Mouse (Mus musculus) lung, postnatal 0 days (tissue): ENCODE results near the gene Leo1. TPM values are rescaled to one million over a fixed set of nuclear protein-coding genes. Genes with fewer than 3 reads are reported as not detected.
"Not testable (repeated sequence)": the region's sequence is repeated elsewhere in the genome, so short reads cannot be mapped to it uniquely, and the experiment has no call there.

Source experiments
- ATAC-seq: fragments of 200-750 bp; cut with Nextera tagmentation; 2 replicates; pipeline ENCODE4 v1.8.0; 2017; ENCODE audit warnings: moderate library complexity
- DNase-seq: peaks from one replicate; pipeline ENCODE4 v3.0.0-alpha.2; 2016; ENCODE audit warnings: low spot score
- H3K27ac ChIP-seq: fragments of 300-500 bp; sonication (generic); 2 replicates; pipeline ENCODE4 v1.5.1; 2014; ENCODE audit warnings: antibody characterized with exemption, mild to moderate bottlenecking, low read length, mixed read lengths
- H3K27me3 ChIP-seq: fragments of 300-500 bp; sonication (generic); replicated peaks from 2 replicates; pipeline ENCODE4 v1.6.1; 2014; ENCODE audit warnings: low read length, mixed read lengths; ENCODE audit not compliant: insufficient read depth
- H3K36me3 ChIP-seq: fragments of 300-500 bp; sonication (generic); 2 replicates; pipeline ENCODE4 v1.6.1; 2014; ENCODE audit warnings: low read length, mixed read lengths; ENCODE audit not compliant: insufficient read depth
- H3K4me1 ChIP-seq: fragments of 300-500 bp; sonication (generic); 2 replicates; pipeline ENCODE4 v1.6.1; 2014; ENCODE audit warnings: antibody characterized with exemption, low read depth, low read length, mixed read lengths; ENCODE audit not compliant: insufficient read depth
- H3K4me2 ChIP-seq: fragments of 300-500 bp; sonication (generic); replicated peaks from 2 replicates; pipeline ENCODE4 v1.6.1; 2014; ENCODE audit warnings: low read depth, mild to moderate bottlenecking, low read length, moderate library complexity, mixed read lengths
- H3K4me3 ChIP-seq: fragments of 300-500 bp; sonication (generic); 2 replicates; pipeline ENCODE4 v1.5.1; 2014; ENCODE audit warnings: low read depth, low read length
- H3K9ac ChIP-seq: fragments of 300-500 bp; sonication (generic); replicated peaks from 2 replicates; pipeline ENCODE4 v1.6.1; 2014; ENCODE audit warnings: low read depth, mild to moderate bottlenecking
- H3K9me3 ChIP-seq: fragments of 300-500 bp; sonication (generic); 2 replicates; pipeline ENCODE4 v1.6.1; 2016; ENCODE audit warnings: low read length, mixed read lengths
- CTCF ChIP-seq: IDR thresholded peaks from 2 replicates; pipeline ENCODE4 v1.5.1; 2016; ENCODE audit warnings: antibody characterized with exemption, mild to moderate bottlenecking
- EP300 ChIP-seq: IDR thresholded peaks from 2 replicates; pipeline ENCODE4 v1.6.1; 2016; ENCODE audit warnings: antibody characterized with exemption, mild to moderate bottlenecking, control low read depth
- WGBS: fragments of 180-500 bp; shearing (Covaris S2); extraction: QIAGEN DNeasy Blood & Tissue Kit; methylation state at CpG from one replicate; pipeline ENCODE4 v1.1.7; 2014; 5-methylcytosine and 5-hydroxymethylcytosine counted together
- polyA plus RNA-seq: library from polyadenylated mRNA; unstranded; fragments of >200 nt; fragmentation: Nextera tagmentation; extraction: Ambion mirVana; gene quantifications from 2 replicates; pipeline ENCODE4 v1.2.1, GENCODE M21; 2015

The Leo1 gene
- polyA plus RNA-seq, 1 experiment from 2014 or later = 17.0 TPM

- H3K4me1 ChIP-seq = no peaks in the 10 kb centered on the region
- H3K4me2 ChIP-seq = no peak overlapping the region
- H3K4me3 ChIP-seq = no peak overlapping the region
- no peak overlapping the region for H3K27ac ChIP-seq
- H3K9me3 ChIP-seq = no peaks in the 10 kb centered on the region
- no peak for ATAC-seq
- 65% methylated on average over 8 of the region's 8 CpGs for WGBS
- H3K9ac ChIP-seq = no peak overlapping the region
- TF ChIP-seq EP300 (no peak), CTCF (no peak)
- no peak for DNase-seq
- H3K36me3 ChIP-seq = no peaks in the 10 kb centered on the region
- H3K27me3 ChIP-seq = no peaks in the 10 kb centered on the region
Observed at GRCm38 (mm10) chr9:75479106-75479725, 37.9 kb downstream of the Leo1 start.

GRCm38 (mm10) chr9:75480536-75481075 lies 39.3 kb downstream of the Leo1 start:
- no peak overlapping the region for H3K4me2 ChIP-seq
- H3K4me3 ChIP-seq = no peak overlapping the region
- no peaks in the 10 kb centered on the region for H3K9me3 ChIP-seq
- TF ChIP-seq EP300 = no peak
- no peak for TF ChIP-seq CTCF
- H3K27ac ChIP-seq = no peak overlapping the region
- no peaks in the 10 kb centered on the region for H3K27me3 ChIP-seq
- no peaks in the 10 kb centered on the region for H3K36me3 ChIP-seq
- ATAC-seq (no peak), DNase-seq (no peak)
- WGBS = 90% methylated on average over 5 of the region's 5 CpGs
- no peaks in the 10 kb centered on the region for H3K4me1 ChIP-seq
- no peak overlapping the region for H3K9ac ChIP-seq

DNA sequence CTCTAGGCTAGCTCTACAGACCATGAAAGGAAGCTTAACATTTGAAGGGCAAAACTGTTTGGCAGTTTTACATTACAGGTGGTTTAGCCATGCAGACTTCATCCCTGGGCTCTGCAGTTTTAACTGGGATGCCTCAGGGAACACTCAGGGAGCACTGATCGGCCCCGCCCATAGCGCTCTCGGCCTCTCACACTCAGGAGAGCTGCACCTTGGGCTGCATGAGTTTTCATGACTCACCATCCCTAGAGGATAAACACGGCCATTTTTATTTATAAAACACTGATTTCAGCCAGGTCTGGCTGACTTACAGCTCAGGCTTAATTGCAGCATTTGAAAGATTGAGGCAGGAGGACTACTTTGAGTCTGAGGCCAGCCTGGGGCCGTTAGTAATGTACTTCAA lies 43.9 kb downstream of the Leo1 start:
- no peaks in the 10 kb centered on the region for H3K36me3 ChIP-seq
- no peak for ATAC-seq
- 83% methylated on average over 6 of the region's 6 CpGs for WGBS

DNA sequence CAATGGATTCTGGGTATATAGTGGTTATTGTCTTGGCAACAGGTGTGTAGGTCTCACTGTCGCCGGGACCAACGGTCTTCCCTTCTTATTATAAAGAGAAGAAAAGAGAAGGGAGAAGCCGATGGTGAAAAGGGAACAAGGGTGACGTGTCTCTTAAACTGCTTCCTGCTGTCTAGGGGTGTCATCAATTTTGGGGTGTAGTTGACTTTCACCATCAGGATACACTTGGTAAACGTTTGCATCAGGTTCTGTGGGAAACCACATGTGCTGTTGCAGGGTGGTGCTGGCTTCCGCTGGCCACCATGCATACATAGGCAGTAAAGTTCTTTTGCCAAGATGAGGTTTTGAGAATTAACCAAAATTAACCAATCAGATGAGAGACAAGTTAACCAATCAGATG lies 46.9 kb downstream of the Leo1 start:
- WGBS = 93% methylated on average over 7 of the region's 7 CpGs
- H3K4me2 ChIP-seq, H3K27ac ChIP-seq, H3K4me3 ChIP-seq, H3K9ac ChIP-seq, H3K4me1 ChIP-seq, H3K27me3 ChIP-seq, H3K9me3 ChIP-seq, ATAC-seq, DNase-seq, H3K36me3 ChIP-seq: not testable (repeated sequence)

More for the DNA sequence above, 43.9 kb downstream of the Leo1 start:
- DNase-seq = no peak
- H3K9me3 ChIP-seq = no peaks in the 10 kb centered on the region
- no peaks in the 10 kb centered on the region for H3K27me3 ChIP-seq
- no peaks in the 10 kb centered on the region for H3K4me1 ChIP-seq
- H3K27ac ChIP-seq = no peak overlapping the region
- H3K9ac ChIP-seq = no peak overlapping the region
- no peak for TF ChIP-seq CTCF
- TF ChIP-seq EP300 = no peak
- no peak overlapping the region for H3K4me2 ChIP-seq
- H3K4me3 ChIP-seq = no peak overlapping the region

- H3K27me3 ChIP-seq = no peaks in the 10 kb centered on the region
- no peak overlapping the region for H3K4me3 ChIP-seq
- ATAC-seq = no peak
- no peak overlapping the region for H3K27ac ChIP-seq
- H3K36me3 ChIP-seq = peaks cover 19% of the 10 kb centered on the region; the same call in 1 of the 2 replicates
- H3K4me2 ChIP-seq = no peak overlapping the region
- TF ChIP-seq EP300 = no peak
- TF ChIP-seq CTCF = no peak
- H3K4me1 ChIP-seq = no peaks in the 10 kb centered on the region
- H3K9me3 ChIP-seq = no peaks in the 10 kb centered on the region
- no peak overlapping the region for H3K9ac ChIP-seq
- 81% methylated on average over 9 of the region's 9 CpGs for WGBS
- no peak for DNase-seq
Observed at GRCm38 (mm10) chr9:75494407-75495005, 53.2 kb downstream of the Leo1 start.

GRCm38 (mm10) chr9:75495945-75496344 lies 54.6 kb downstream of the Leo1 start:
- DNase-seq (no peak), ATAC-seq (no peak)
- no peak overlapping the region for H3K27ac ChIP-seq
- no peaks in the 10 kb centered on the region for H3K4me1 ChIP-seq
- no peak overlapping the region for H3K4me2 ChIP-seq
- 69% methylated on average over 10 of the region's 10 CpGs for WGBS
- no peaks in the 10 kb centered on the region for H3K27me3 ChIP-seq
- H3K36me3 ChIP-seq = peaks cover 24% of the 10 kb centered on the region; the same call in 1 of the 2 replicates
- H3K9ac ChIP-seq = no peak overlapping the region
- TF ChIP-seq CTCF (0 out of 2 replicates have a peak, but pooled peaks have one; percentile 3), EP300 (no peak)
- no peaks in the 10 kb centered on the region for H3K9me3 ChIP-seq
- no peak overlapping the region for H3K4me3 ChIP-seq
